Mouse (Mus musculus): Measurements from ENCODE around the gene Ubap2l.

Gene Ubap2l

DNA sequence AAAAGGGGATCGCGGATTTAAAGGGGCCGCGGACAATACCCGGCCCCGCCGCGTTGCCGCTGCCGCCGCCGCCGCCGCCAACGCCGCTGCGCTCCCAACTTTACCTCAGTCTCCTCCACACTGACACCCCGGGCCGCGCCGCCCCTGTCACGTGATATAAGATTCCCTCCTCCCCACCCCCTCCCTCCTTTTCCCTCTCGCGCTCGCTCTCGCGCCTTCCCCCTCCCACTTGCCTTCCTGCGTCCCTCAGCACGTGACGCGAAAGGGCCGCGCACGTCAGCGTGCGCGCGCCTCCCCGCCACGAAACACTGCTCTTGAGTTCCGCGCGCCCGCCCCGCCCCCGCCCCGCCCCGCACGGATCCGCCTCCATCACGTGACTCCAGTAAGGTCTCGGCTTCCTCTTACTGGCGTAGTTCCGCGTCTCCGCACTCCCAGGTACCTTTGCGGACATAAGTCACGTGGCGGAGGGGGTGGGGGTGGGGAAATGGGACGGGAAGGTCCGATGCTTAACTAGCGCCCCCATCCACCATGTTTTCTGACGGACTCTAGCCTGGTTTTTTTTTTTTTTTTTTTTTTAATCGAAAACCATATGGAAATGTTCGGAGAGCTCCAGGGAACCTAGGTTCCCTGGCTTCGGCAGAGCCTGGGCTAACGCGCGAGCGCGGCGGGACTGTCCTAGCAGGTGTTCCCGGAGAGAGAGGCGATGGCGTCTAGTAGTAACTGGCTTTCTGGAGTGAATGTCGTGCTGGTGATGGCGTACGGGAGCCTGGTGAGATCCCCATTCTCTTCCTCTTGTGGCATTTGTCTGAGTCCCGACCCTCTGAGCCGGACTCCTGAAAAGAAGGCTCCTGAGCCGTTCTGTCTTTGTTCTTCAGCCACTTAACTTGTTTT is at the start of gene Ubap2l:
TSS of gene Ubap2l (minus strand) at position 278 of the 891 bp plus-strand sequence.
- peak; percentile 99 for DNase-seq (ENCODE audit: low read depth, low spot score)

- no peak for DNase-seq (ENCODE audit: low read depth, low spot score)
Observed at GRCm38 (mm10) chr3:90101673-90102072, 49.2 kb upstream of the Ubap2l start.

DNA sequence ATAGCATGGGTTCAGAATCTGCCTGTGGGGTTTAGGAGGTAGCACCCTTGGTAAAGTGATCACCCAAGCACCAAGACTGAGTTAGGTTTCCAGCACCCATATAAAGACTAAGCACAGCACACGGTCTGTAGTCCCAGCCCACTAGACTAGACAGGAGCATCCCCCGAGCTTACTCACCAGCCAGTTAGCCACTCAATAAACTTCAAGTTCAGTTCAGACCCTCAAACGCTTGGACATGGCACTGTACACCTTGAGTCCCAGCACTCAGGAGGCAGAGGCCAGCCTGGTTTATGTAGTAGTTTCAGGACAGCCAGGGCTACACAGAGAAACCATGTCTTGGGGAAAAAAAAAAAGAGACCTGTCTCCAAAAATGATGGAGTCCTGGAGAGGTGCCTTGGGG is 48.6 kb upstream of the Ubap2l start:
- DNase-seq (ENCODE audit: low read depth, low spot score), result no peak

DNA sequence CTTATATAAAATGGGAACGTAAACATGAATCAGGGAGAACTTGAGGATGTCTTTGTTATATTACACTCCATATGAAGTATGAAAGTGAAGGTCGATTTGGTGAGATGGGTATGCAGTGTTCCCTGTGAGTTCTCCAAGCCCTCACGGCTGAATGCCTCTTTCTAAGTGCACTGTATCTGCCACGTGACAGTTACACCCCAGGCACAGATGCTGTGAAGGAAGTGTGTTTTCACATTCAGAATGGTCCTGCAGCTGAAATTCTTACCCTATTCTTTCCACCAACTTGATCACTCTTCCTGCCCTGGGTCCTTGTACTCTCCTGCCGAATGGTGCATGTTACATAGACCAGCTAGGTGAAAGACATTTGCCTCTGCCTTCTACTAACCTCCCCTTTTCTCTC is 45.5 kb upstream of the Ubap2l start:
- no peak for DNase-seq (ENCODE audit: low read depth, low spot score)

DNA sequence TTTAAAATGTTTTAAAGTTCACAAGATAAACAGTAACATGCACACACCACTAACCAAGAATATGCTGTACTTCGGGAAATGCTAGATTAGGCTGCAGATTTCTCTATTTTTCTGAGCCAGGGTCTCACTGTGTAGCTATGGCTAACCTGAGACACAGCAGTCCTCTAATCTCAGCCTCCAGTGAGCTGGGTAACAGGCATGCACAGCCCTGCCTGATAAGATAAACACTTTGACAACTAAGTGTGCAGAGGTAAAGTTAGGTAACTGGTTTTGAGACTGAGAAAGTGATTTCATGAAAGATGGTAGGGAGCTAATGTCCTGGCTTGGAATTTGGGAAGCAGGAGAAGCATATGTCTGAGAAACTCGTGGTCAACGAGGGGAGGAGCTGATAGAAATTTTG is 42.0 kb upstream of the Ubap2l start:
- no peak for DNase-seq (ENCODE audit: low read depth, low spot score)

DNA sequence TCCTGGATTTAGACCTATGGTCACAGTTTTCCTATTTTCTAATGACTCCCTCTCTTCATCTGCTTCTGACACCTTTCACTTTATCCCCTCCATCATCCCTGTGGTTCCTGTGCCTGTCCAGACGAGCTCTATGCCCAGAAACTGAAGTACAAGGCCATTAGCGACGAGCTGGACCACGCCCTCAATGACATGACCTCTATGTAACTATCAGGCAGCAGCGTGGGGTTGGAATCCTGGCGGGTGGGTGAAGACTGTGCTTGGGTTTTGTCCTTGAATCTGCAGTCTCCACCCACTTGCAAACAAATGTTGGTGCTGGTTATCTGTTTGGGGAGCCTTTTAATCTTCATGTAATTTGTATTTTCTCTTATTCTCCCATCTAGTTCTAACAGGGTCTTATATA is 38.5 kb upstream of the Ubap2l start:
- no peak for DNase-seq (ENCODE audit: low read depth, low spot score)

DNA sequence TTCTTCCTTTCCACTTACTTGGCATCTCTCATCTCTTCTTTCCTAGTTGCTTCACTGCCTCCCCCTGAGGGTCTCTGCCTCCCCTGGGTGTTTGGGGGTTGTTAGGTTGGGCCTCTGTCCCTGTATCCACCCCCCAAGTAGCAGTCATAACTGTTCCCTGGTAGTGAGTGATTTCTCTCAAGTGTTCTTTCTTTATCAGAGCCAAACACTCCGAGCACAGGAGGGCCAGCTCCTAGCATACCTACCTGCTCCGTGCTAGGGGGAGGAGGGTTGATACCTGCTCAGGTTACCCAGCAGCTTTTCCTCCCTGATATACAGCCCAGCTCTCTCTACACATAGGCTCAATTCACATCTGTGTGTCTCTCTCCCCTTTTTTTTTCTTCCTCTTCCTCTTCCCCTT is 36.2 kb upstream of the Ubap2l start:
- DNase-seq (ENCODE audit: low read depth, low spot score), result no peak

- DNase-seq (ENCODE audit: low read depth, low spot score), result no peak
Observed at GRCm38 (mm10) chr3:90086068-90086467, 33.6 kb upstream of the Ubap2l start.

DNA sequence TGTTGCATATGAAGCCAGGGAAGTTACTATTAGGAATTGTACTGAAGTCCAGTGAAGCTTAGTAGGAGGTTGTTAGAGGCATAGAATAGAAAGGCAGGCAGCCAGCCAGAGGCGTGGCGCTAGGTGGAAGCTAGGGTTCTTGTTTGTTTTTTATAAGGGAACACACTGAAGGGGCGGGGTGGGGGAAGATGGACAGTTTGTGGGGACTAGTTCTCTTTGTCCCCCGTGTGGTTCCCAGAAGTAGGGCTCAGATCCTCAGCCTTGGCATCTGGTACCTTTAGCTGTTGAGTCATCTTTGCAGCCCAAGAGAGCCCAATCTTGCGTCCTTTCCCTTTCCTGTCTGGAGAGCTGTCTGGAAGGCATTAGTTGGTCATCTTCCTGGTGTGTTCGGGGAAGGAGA is 32.9 kb upstream of the Ubap2l start:
- no peak for DNase-seq (ENCODE audit: low read depth, low spot score)

- DNase-seq (ENCODE audit: low read depth, low spot score), result no peak
Observed at GRCm38 (mm10) chr3:90084790-90085189, 32.4 kb upstream of the Ubap2l start.

DNA sequence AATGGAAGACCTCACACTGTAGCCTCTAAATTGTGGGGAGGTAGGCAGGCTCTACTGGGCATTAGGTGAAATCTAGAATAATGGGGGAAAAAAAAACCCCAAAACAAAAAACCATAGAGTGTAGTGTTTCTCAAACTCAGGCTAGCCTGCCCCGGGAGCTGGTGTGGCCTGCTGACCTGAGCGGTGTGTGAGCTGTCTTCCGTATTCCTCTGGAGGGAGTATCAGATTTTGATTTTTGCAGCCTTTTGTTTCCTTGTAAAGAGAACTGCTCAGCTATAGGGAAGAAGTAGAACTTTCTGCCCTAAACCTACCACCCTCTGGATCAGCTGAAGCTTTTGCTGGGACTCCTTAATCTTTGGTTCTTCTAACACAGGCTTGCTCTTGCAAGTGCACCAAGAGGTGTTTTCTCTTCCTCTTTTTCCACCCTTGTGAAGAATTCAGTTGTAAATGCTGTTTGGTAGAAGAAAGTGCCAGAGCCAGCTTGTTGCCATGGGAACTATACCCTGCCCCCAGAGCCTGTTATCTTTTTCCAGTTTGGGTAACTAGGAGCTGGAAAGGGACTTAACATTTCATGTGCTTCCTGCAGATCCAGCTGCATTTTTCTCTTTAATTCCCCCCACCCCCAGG is 31.4 kb upstream of the Ubap2l start:
- DNase-seq (ENCODE audit: low read depth, low spot score), result no peak

GRCm38 (mm10) chr3:90083034-90083433 is 30.6 kb upstream of the Ubap2l start:
- DNase-seq (ENCODE audit: low read depth, low spot score), result no peak

DNA sequence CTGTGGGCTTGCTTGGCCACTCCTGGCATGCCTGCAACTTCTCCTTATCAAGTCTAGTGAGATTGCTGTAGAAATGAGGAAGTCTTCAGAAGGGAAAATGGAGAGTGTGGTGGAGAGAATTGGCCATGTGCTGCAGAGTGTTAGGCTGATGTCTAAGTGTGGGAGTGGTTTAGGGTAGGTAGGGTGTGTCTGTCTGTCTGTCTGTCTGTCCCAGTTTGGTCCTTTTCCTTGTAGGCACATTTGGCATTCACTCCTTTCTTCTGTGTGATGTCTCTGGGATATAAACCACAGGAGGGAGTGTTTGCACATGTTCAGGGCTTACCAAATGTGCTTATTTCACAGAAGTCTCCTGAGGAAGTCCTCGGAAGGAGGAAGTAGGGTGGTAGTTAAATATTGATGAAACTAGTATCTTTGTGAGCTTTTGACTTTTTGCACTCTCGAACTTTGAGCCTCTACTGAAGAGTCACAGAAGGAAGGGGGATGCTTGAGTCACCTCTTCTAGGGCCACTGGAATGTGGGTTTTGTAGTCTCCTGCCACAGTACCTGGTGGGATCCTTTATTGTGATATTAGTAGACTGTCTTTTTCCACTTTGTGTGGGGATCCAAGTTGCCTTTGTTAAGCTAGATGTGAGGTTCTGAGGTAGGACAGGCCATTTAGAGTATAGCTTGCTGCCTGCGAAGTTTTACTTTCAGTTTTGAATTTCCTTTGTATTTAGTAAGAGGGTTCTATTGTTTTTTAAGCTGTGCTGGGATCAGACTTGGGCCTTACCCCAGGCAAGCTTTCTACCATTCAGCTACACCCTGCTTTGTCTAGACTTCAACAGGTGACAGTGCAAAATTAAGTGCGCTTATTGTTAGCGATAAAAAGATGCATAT is 29.2 kb upstream of the Ubap2l start:
- DNase-seq (ENCODE audit: low read depth, low spot score), result no peak

DNA sequence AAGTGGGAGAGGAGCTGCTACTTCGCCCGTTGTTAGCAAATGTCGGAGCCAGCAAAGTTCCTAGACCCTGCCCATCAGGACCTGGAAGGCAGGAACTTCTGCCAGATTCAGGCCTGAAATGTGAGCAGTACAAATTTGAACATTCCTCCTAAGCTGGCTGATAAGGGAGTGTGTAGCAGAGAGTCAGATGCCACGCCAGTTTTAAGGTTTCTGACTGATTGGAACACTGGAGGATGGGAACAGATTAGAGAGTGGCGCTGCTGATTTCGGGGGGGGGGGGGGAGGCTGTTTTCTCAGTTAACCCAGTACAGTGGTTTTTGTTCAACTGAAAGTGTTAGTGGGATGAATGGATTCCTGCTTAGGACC is 28.1 kb upstream of the Ubap2l start:
- DNase-seq (ENCODE audit: low read depth, low spot score), result no peak

DNA sequence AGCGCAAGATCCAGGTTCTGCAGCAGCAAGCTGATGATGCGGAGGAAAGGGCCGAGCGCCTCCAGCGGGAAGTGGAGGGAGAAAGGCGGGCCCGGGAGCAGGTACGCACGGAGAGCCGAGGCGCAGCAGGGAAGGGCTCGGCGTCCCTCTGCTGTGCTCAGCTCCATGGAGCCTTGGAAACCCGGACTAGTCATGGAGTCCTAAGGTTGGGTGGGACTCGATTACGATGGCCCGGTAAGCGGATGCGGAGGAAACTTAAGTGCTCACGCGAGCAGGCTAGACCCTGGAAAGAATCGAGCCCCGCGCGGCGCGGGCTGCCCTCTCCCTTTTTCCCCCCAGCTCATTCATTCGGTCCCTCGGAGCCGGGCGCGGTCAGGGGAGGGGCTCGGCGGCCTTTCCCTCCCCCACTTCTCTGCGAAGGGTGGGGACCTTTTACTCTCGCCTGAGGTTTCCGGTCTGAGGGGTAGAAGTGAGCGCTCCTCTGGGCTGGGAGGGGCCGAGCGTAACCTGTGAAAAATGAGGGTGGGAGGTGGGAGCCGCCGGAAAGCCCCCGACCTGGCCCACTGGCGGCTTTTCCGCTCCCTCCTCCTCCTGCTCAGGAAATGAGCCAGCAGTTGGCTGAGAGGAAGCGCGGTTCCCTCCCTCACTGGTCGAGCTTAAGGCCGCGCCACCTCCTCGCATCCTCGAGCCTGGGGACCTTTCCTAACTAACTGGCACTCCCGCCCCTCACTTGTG is 27.5 kb upstream of the Ubap2l start:
- DNase-seq (ENCODE audit: low read depth, low spot score), result peak; percentile 81

- DNase-seq (ENCODE audit: low read depth, low spot score), result peak; percentile 95
Observed at GRCm38 (mm10) chr3:90079133-90079762, 26.8 kb upstream of the Ubap2l start.

DNA sequence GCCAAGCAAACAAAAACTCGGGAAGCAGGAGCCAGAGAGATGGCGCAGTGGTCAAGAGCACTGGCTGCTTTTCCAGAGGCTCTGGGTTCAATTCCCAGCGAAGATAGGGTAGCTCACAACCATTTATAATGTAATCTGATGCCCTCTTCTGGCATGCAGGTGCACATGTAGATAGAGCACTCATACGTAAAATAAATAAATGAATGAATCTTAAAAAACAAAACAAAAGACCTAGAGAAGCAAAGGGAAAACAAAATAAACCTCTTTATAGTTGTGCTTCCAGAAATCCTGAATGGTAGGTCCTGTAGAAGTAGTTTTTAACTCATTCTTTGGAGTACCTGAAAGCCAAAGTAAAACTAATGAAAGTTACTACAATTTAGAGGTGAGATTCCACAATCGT is 25.8 kb upstream of the Ubap2l start:
- no peak for DNase-seq (ENCODE audit: low read depth, low spot score)

- DNase-seq (ENCODE audit: low read depth, low spot score), result peak; percentile 93
Observed at GRCm38 (mm10) chr3:90076921-90077716, 24.7 kb upstream of the Ubap2l start.

- DNase-seq (ENCODE audit: low read depth, low spot score), result no peak
Observed at GRCm38 (mm10) chr3:90072294-90072693, 19.9 kb upstream of the Ubap2l start, which contains the start of gene Tpm3. Tpm3 (plus strand) TSS chr3:90072649.

GRCm38 (mm10) chr3:90069688-90070087 is 17.3 kb upstream of the Ubap2l start:
- DNase-seq (ENCODE audit: low read depth, low spot score), result no peak
